In genomic region chr9:67424110-67424509, GRCm38 (mm10) we compare ENCODE assay signal across 13 mouse cellular contexts.
DNase-seq lines count a peak whose midpoint lies in the region; ATAC-seq lines count a peak whose summit lies in the region.
"Had no signal": no experiment of that assay in that cellular context is flagged by ENCODE, and none has a peak within 500 bp of the region (broad histone marks: within the 10 kb centered on the region; RNA-seq: fewer than 3 reads in every experiment).

No protein-coding gene starts in this region.

- no peaks in the 10 kb centered on the region for H3K36me3 ChIP-seq in megakaryocyte, embryonic 14.5 days (replicated peaks; ENCODE audit: low read length)
- H3K36me3 ChIP-seq: heart, embryonic 10.5 days had no signal

- no peaks in the 10 kb centered on the region for H3K4me1 ChIP-seq in megakaryocyte, embryonic 14.5 days

- peak; percentile 3 for DNase-seq in CD4-positive, CD25-positive, alpha-beta regulatory T cell, adult 2 months (ENCODE audit: low read depth, low spot score)
- DNase-seq in kidney, postnatal 10 days: peak; percentile 43
- no peak for DNase-seq in kidney, adult 18-20 months
- DNase-seq in c-Kit-positive CD71-negative TER-119-negative erythroid progenitor cells, embryonic 14.5 days (ENCODE audit: low read depth): peak; percentile 17
- DNase-seq in retina, embryonic 14.5 days (ENCODE audit: low spot score): no peak
- DNase-seq: adrenal gland, adult 2 months; cerebellum, adult 11 months; kidney, adult 11 months had no signal

- peak overlapping the region; percentile 53 for H3K4me3 ChIP-seq in megakaryocyte, embryonic 14.5 days (replicated peaks)
- H3K4me3 ChIP-seq: heart, embryonic 10.5 days; myocyte had no signal

- no peak for ATAC-seq in CD4-positive, CD25-positive, alpha-beta regulatory T cell, adult 4 months
- no peak for ATAC-seq in erythroblast, adult 5-6 weeks (replicated peaks; ENCODE audit: low FRiP score, poor library complexity, severe bottlenecking)

- no peaks in the 10 kb centered on the region for H3K27me3 ChIP-seq in megakaryocyte, embryonic 14.5 days (replicated peaks)

- H3K9me3 ChIP-seq in megakaryocyte, embryonic 14.5 days: 0 out of 2 replicates have a peak, but pooled peaks cover 3% of the 10 kb centered on the region
- H3K9me3 ChIP-seq: heart, embryonic 10.5 days had no signal

Comparison
In these comparisons a context has a peak if more than half of its experiments do, and no peak if none do; other contexts are left out.
1. DNase-seq: peak in CD4-positive, CD25-positive, alpha-beta regulatory T cell, adult 2 months (single experiment), kidney, postnatal 10 days (single experiment) and c-Kit-positive CD71-negative TER-119-negative erythroid progenitor cells, embryonic 14.5 days (single experiment); none in kidney, adult 18-20 months (single experiment) and retina, embryonic 14.5 days (single experiment).